Mouse (Mus musculus) stomach, postnatal 0 days (tissue): ENCODE results near the gene Gatd1.
A peak's percentile ranks its signal among the peaks of the same experiment; 100 is the strongest.

Experiments used
- CTCF ChIP-seq: IDR thresholded peaks from 2 replicates; pipeline ENCODE4 v1.5.1; 2016; ENCODE audit warnings: antibody characterized with exemption, low read depth, mild to moderate bottlenecking, moderate library complexity
- EP300 ChIP-seq: optimal IDR thresholded peaks from 2 replicates; pipeline ENCODE3; 2016; ENCODE audit warnings: antibody characterized with exemption

- TF ChIP-seq CTCF = peak; percentile 47
- no peak for TF ChIP-seq EP300
Observed at GRCm38 (mm10) chr7:141461521-141462332, 47.8 kb upstream of the Gatd1 start.
